Mouse (Mus musculus) liver, embryonic 15.5 days (tissue): ENCODE results near the gene Selplg. TPM values are rescaled to one million over a fixed set of nuclear protein-coding genes. Genes with fewer than 3 reads are reported as not detected.

Source experiments
- ATAC-seq: fragments of 200-750 bp; cut with Nextera tagmentation; 2 replicates; pipeline ENCODE4 v1.8.0; 2017; ENCODE audit warnings: moderate number of reproducible peaks, mild to moderate bottlenecking, moderate library complexity; ENCODE audit not compliant: insufficient read depth
- H3K27ac ChIP-seq: fragments of 300-500 bp; sonication (generic); replicated peaks from 2 replicates; pipeline ENCODE4 v1.5.1; 2015; ENCODE audit warnings: mild to moderate bottlenecking, inconsistent platforms
- H3K27me3 ChIP-seq: fragments of 300-500 bp; sonication (generic); 2 replicates; pipeline ENCODE4 v1.6.1; 2015; ENCODE audit warnings: mild to moderate bottlenecking, inconsistent platforms
- H3K36me3 ChIP-seq: fragments of 300-500 bp; sonication (generic); replicated peaks from 2 replicates; pipeline ENCODE4 v1.6.1; 2015; ENCODE audit warnings: moderate library complexity, mild to moderate bottlenecking, inconsistent platforms
- H3K4me1 ChIP-seq: fragments of 300-500 bp; sonication (generic); replicated peaks from 2 replicates; pipeline ENCODE4 v1.6.1; 2015; ENCODE audit warnings: inconsistent platforms
- H3K4me2 ChIP-seq: fragments of 300-500 bp; sonication (generic); 2 replicates; pipeline ENCODE4 v1.6.1; 2015; ENCODE audit warnings: moderate library complexity, mild to moderate bottlenecking, inconsistent platforms
- H3K4me3 ChIP-seq: fragments of 300-500 bp; sonication (generic); replicated peaks from 2 replicates; pipeline ENCODE4 v1.5.1; 2015; ENCODE audit warnings: mild to moderate bottlenecking, inconsistent platforms
- H3K9ac ChIP-seq: fragments of 300-500 bp; sonication (generic); 2 replicates; pipeline ENCODE4 v1.6.1; 2015; ENCODE audit warnings: moderate library complexity, mild to moderate bottlenecking, inconsistent platforms
- H3K9me3 ChIP-seq: fragments of 300-500 bp; sonication (generic); replicated peaks from 2 replicates; pipeline ENCODE4 v1.6.1; 2016; ENCODE audit warnings: inconsistent platforms
- WGBS: fragments of 180-500 bp; shearing (Covaris S2); methylation state at CpG from one replicate; pipeline ENCODE4 v1.1.7; 2015; ENCODE audit warnings: mixed read lengths; ENCODE audit not compliant: insufficient replicate concordance; 5-methylcytosine and 5-hydroxymethylcytosine counted together
- polyA plus RNA-seq: library from polyadenylated mRNA; unstranded; fragments of >200 nt; fragmentation: Nextera tagmentation; extraction: Ambion mirVana; gene quantifications from 2 replicates; pipeline ENCODE4 v1.2.1, GENCODE M21; 2015

The Selplg gene
- polyA plus RNA-seq, 1 experiment from 2014 or later, result 15.3 TPM

GRCm38 (mm10) chr5:113869132-113869531 lies 36.7 kb upstream of the Selplg start:
- H3K27me3 ChIP-seq, result no peaks in the 10 kb centered on the region
- no peak overlapping the region for H3K9ac ChIP-seq
- H3K9me3 ChIP-seq, result no peaks in the 10 kb centered on the region
- WGBS, result 56% methylated on average over 11 of the region's 11 CpGs
- no peak overlapping the region for H3K4me3 ChIP-seq
- H3K36me3 ChIP-seq, result peaks cover 15% of the 10 kb centered on the region
- no peak for ATAC-seq
- H3K4me1 ChIP-seq, result peaks cover 55% of the 10 kb centered on the region
- no peak overlapping the region for H3K4me2 ChIP-seq
- H3K27ac ChIP-seq, result no peak overlapping the region

- Histone ChIP-seq H3K9me3 (no peaks in the 10 kb centered on the region), H3K9ac (no peak overlapping the region), H3K27ac (no peak overlapping the region), H3K36me3 (peaks cover 31% of the 10 kb centered on the region), H3K27me3 (no peaks in the 10 kb centered on the region), H3K4me3 (no peak overlapping the region), H3K4me1 (peaks cover 20% of the 10 kb centered on the region), H3K4me2 (no peak overlapping the region; the same call in 1 of the 2 replicates)
- ATAC-seq, result peak; percentile 51; the same call in 1 of the 2 replicates
- 54% methylated on average over 6 of the region's 6 CpGs for WGBS
These were observed 32.5 kb upstream of the Selplg start for GRCm38 (mm10) chr5:113864992-113865391.

GRCm38 (mm10) chr5:113863994-113864393 lies 31.6 kb upstream of the Selplg start:
- Histone ChIP-seq H3K4me2 (no peak overlapping the region), H3K9ac (no peak overlapping the region), H3K9me3 (no peaks in the 10 kb centered on the region), H3K4me3 (no peak overlapping the region), H3K27me3 (no peaks in the 10 kb centered on the region), H3K27ac (no peak overlapping the region), H3K36me3 (peaks cover 31% of the 10 kb centered on the region), H3K4me1 (peaks cover 25% of the 10 kb centered on the region)
- WGBS, result 90% methylated on average over 12 of the region's 12 CpGs
- no peak for ATAC-seq

GRCm38 (mm10) chr5:113862418-113862817 lies 30.0 kb upstream of the Selplg start:
- Histone ChIP-seq H3K36me3 (peaks cover 31% of the 10 kb centered on the region), H3K4me1 (peaks cover 34% of the 10 kb centered on the region), H3K9ac (no peak overlapping the region), H3K9me3 (no peaks in the 10 kb centered on the region), H3K4me3 (no peak overlapping the region), H3K4me2 (no peak overlapping the region), H3K27ac (no peak overlapping the region), H3K27me3 (no peaks in the 10 kb centered on the region)
- WGBS, result 87% methylated on average over 4 of the region's 4 CpGs
- ATAC-seq, result no peak

- H3K27me3 ChIP-seq, result no peaks in the 10 kb centered on the region
- peaks cover 34% of the 10 kb centered on the region for H3K4me1 ChIP-seq
- no peak overlapping the region for H3K4me2 ChIP-seq
- H3K36me3 ChIP-seq, result peaks cover 31% of the 10 kb centered on the region
- H3K9ac ChIP-seq, result no peak overlapping the region
- H3K27ac ChIP-seq, result no peak overlapping the region
- 86% methylated on average over 8 of the region's 8 CpGs for WGBS
- ATAC-seq, result no peak
- no peaks in the 10 kb centered on the region for H3K9me3 ChIP-seq
- no peak overlapping the region for H3K4me3 ChIP-seq
These were observed 28.9 kb upstream of the Selplg start for GRCm38 (mm10) chr5:113861294-113861693.

- H3K4me3 ChIP-seq, result no peak overlapping the region
These were observed 26.5 kb upstream of the Selplg start for GRCm38 (mm10) chr5:113858971-113859370.

GRCm38 (mm10) chr5:113858550-113858949 lies 26.1 kb upstream of the Selplg start:
- Histone ChIP-seq H3K4me1 (peaks cover 29% of the 10 kb centered on the region), H3K36me3 (peaks cover 20% of the 10 kb centered on the region), H3K27ac (no peak overlapping the region), H3K27me3 (no peaks in the 10 kb centered on the region), H3K9me3 (no peaks in the 10 kb centered on the region), H3K4me2 (no peak overlapping the region), H3K4me3 (no peak overlapping the region), H3K9ac (no peak overlapping the region)
- ATAC-seq, result no peak
- 76% methylated on average over 10 of the region's 10 CpGs for WGBS

More at GRCm38 (mm10) chr5:113858971-113859370, 26.5 kb upstream of the Selplg start:
- Histone ChIP-seq H3K27me3 (no peaks in the 10 kb centered on the region), H3K36me3 (peaks cover 22% of the 10 kb centered on the region), H3K4me1 (peaks cover 29% of the 10 kb centered on the region), H3K9ac (no peak overlapping the region), H3K4me2 (0 out of 2 replicates have a peak overlapping the region, but pooled peaks have one; percentile 5), H3K9me3 (no peaks in the 10 kb centered on the region), H3K27ac (peak overlapping the region; percentile 41; the same call in 1 of the 2 replicates)
- 14% methylated on average over 5 of the region's 5 CpGs for WGBS
- ATAC-seq, result 0 out of 2 replicates have a peak, but pooled peaks have one; percentile 43

GRCm38 (mm10) chr5:113857631-113858030 lies 25.2 kb upstream of the Selplg start:
- H3K9ac ChIP-seq, result no peak overlapping the region
- H3K4me2 ChIP-seq, result no peak overlapping the region
- H3K4me3 ChIP-seq, result no peak overlapping the region
- no peaks in the 10 kb centered on the region for H3K9me3 ChIP-seq
- H3K4me1 ChIP-seq, result peaks cover 29% of the 10 kb centered on the region
- no peak overlapping the region for H3K27ac ChIP-seq
- no peak for ATAC-seq
- WGBS, result 72% methylated on average over 8 of the region's 8 CpGs
- peaks cover 20% of the 10 kb centered on the region for H3K36me3 ChIP-seq
- no peaks in the 10 kb centered on the region for H3K27me3 ChIP-seq

- H3K4me1 ChIP-seq, result peaks cover 29% of the 10 kb centered on the region
These were observed 24.2 kb upstream of the Selplg start for GRCm38 (mm10) chr5:113856631-113857030.

GRCm38 (mm10) chr5:113855696-113856095 lies 23.3 kb upstream of the Selplg start:
- no peak for ATAC-seq
- Histone ChIP-seq H3K4me3 (no peak overlapping the region), H3K9me3 (no peaks in the 10 kb centered on the region), H3K4me2 (no peak overlapping the region), H3K36me3 (peaks cover 27% of the 10 kb centered on the region), H3K27me3 (no peaks in the 10 kb centered on the region), H3K27ac (no peak overlapping the region), H3K4me1 (peaks cover 37% of the 10 kb centered on the region), H3K9ac (no peak overlapping the region)
- WGBS, result 72% methylated on average over 3 of the region's 3 CpGs

More at GRCm38 (mm10) chr5:113856631-113857030, 24.2 kb upstream of the Selplg start:
- no peak for ATAC-seq
- Histone ChIP-seq H3K4me2 (no peak overlapping the region), H3K4me3 (no peak overlapping the region), H3K27me3 (no peaks in the 10 kb centered on the region), H3K9me3 (no peaks in the 10 kb centered on the region), H3K27ac (no peak overlapping the region), H3K36me3 (peaks cover 24% of the 10 kb centered on the region), H3K9ac (no peak overlapping the region)
- 80% methylated on average over 7 of the region's 7 CpGs for WGBS

GRCm38 (mm10) chr5:113855117-113855516 lies 22.7 kb upstream of the Selplg start:
- Histone ChIP-seq H3K4me3 (no peak overlapping the region), H3K4me1 (peaks cover 43% of the 10 kb centered on the region), H3K27me3 (no peaks in the 10 kb centered on the region), H3K9me3 (no peaks in the 10 kb centered on the region), H3K9ac (no peak overlapping the region), H3K27ac (no peak overlapping the region), H3K36me3 (peaks cover 33% of the 10 kb centered on the region), H3K4me2 (no peak overlapping the region)
- ATAC-seq, result no peak
- 81% methylated on average over 10 of the region's 10 CpGs for WGBS

GRCm38 (mm10) chr5:113854494-113854893 lies 22.1 kb upstream of the Selplg start:
- 22% methylated on average over 14 of the region's 14 CpGs for WGBS
- no peak for ATAC-seq
- Histone ChIP-seq H3K27ac (no peak overlapping the region), H3K36me3 (peaks cover 39% of the 10 kb centered on the region), H3K4me3 (no peak overlapping the region), H3K4me1 (peaks cover 40% of the 10 kb centered on the region), H3K9me3 (no peaks in the 10 kb centered on the region), H3K27me3 (no peaks in the 10 kb centered on the region), H3K9ac (no peak overlapping the region), H3K4me2 (no peak overlapping the region)
